Mouse (Mus musculus): ENCODE data around the gene Tent4b. TPM values are rescaled to one million over a fixed set of nuclear protein-coding genes. Genes with fewer than 3 reads are reported as not detected.

Tent4b gene
- polyA plus RNA-seq, 1 experiment from 2014 or later = 5.9 TPM

GRCm38 (mm10) chr8:88301589-88302437, 102.8 kb downstream of the Tent4b start:
- Histone ChIP-seq H3K4me3 (ENCODE audit: low read depth, low read length) (no peak overlapping the region), H3K27me3 (replicated peaks; ENCODE audit: control insufficient read depth, insufficient read depth, low read length) (no peaks in the 10 kb centered on the region), H3K9ac (ENCODE audit: low read depth, low read length) (no peak overlapping the region), H3K36me3 (ENCODE audit: control insufficient read depth, insufficient read depth) (no peaks in the 10 kb centered on the region), H3K9me3 (ENCODE audit: control insufficient read depth) (no peaks in the 10 kb centered on the region), H3K4me2 (replicated peaks; ENCODE audit: low read depth) (no peak overlapping the region), H3K27ac (ENCODE audit: low read depth, low read length) (no peak overlapping the region), H3K4me1 (replicated peaks; ENCODE audit: control insufficient read depth, insufficient read depth, low read length) (no peaks in the 10 kb centered on the region)
- TF ChIP-seq CTCF (IDR thresholded peaks at IDR 0.05; ENCODE audit: low read depth) = no peak
- 73% methylated on average over 15 of the region's 15 CpGs for whole genome bisulfite sequencing
- no peak for ATAC-seq

GRCm38 (mm10) chr8:88305814-88306213, 106.8 kb downstream of the Tent4b start:
- no peak for ATAC-seq
- Histone ChIP-seq H3K9ac (ENCODE audit: low read depth, low read length) (no peak overlapping the region), H3K4me2 (replicated peaks; ENCODE audit: low read depth) (no peak overlapping the region), H3K4me3 (ENCODE audit: low read depth, low read length) (no peak overlapping the region), H3K9me3 (ENCODE audit: control insufficient read depth) (no peaks in the 10 kb centered on the region), H3K27me3 (replicated peaks; ENCODE audit: control insufficient read depth, insufficient read depth, low read length) (no peaks in the 10 kb centered on the region), H3K36me3 (ENCODE audit: control insufficient read depth, insufficient read depth) (no peaks in the 10 kb centered on the region), H3K27ac (ENCODE audit: low read depth, low read length) (no peak overlapping the region), H3K4me1 (replicated peaks; ENCODE audit: control insufficient read depth, insufficient read depth, low read length) (no peaks in the 10 kb centered on the region)
- 89% methylated on average over 4 of the region's 4 CpGs for WGBS
- no peak for TF ChIP-seq CTCF (IDR thresholded peaks at IDR 0.05; ENCODE audit: low read depth)

- Histone ChIP-seq H3K27me3 (replicated peaks; ENCODE audit: control insufficient read depth, insufficient read depth, low read length) (no peaks in the 10 kb centered on the region), H3K4me2 (replicated peaks; ENCODE audit: low read depth) (no peak overlapping the region), H3K36me3 (ENCODE audit: control insufficient read depth, insufficient read depth) (no peaks in the 10 kb centered on the region), H3K27ac (ENCODE audit: low read depth, low read length) (no peak overlapping the region), H3K4me1 (replicated peaks; ENCODE audit: control insufficient read depth, insufficient read depth, low read length) (no peaks in the 10 kb centered on the region), H3K4me3 (ENCODE audit: low read depth, low read length) (no peak overlapping the region), H3K9me3 (ENCODE audit: control insufficient read depth) (no peaks in the 10 kb centered on the region), H3K9ac (ENCODE audit: low read depth, low read length) (no peak overlapping the region)
- TF ChIP-seq CTCF (IDR thresholded peaks at IDR 0.05; ENCODE audit: low read depth) = peak; percentile 70
- WGBS = 70% methylated on average over 14 of the region's 14 CpGs
- ATAC-seq = no peak
Measured at GRCm38 (mm10) chr8:88306511-88306910, 107.5 kb downstream of the Tent4b start.

- Histone ChIP-seq H3K9me3 (ENCODE audit: control insufficient read depth) (no peaks in the 10 kb centered on the region), H3K27ac (ENCODE audit: low read depth, low read length) (no peak overlapping the region), H3K36me3 (ENCODE audit: control insufficient read depth, insufficient read depth) (no peaks in the 10 kb centered on the region), H3K4me1 (replicated peaks; ENCODE audit: control insufficient read depth, insufficient read depth, low read length) (no peaks in the 10 kb centered on the region), H3K9ac (ENCODE audit: low read depth, low read length) (no peak overlapping the region), H3K27me3 (replicated peaks; ENCODE audit: control insufficient read depth, insufficient read depth, low read length) (no peaks in the 10 kb centered on the region), H3K4me3 (ENCODE audit: low read depth, low read length) (no peak overlapping the region), H3K4me2 (replicated peaks; ENCODE audit: low read depth) (no peak overlapping the region)
- TF ChIP-seq CTCF (IDR thresholded peaks at IDR 0.05; ENCODE audit: low read depth) = no peak
- 83% methylated on average over 4 of the region's 4 CpGs for WGBS
- no peak for ATAC-seq
Measured at GRCm38 (mm10) chr8:88307736-88308135, 108.7 kb downstream of the Tent4b start.

Other genes starting within 250 kb of the Tent4b start
- 1.6 and 1.8 TPM in 2 replicates for gene Zfp423, start 239.6 kb upstream of the Tent4b start, polyA plus RNA-seq (2015; fragmentation: Nextera tagmentation; extraction: Ambion mirVana)
- 31.0 and 31.4 TPM in 2 replicates for gene Cnep1r1, start 80.4 kb upstream of the Tent4b start, polyA plus RNA-seq (2015; fragmentation: Nextera tagmentation; extraction: Ambion mirVana)
- 10.0 and 10.2 TPM in 2 replicates for gene Heatr3, start 61.4 kb upstream of the Tent4b start, polyA plus RNA-seq (2015; fragmentation: Nextera tagmentation; extraction: Ambion mirVana)
- 2.3 and 3.4 TPM in 2 replicates for gene Adcy7, start 73.2 kb downstream of the Tent4b start, polyA plus RNA-seq (2015; fragmentation: Nextera tagmentation; extraction: Ambion mirVana)
- 48.6 and 51.3 TPM in 2 replicates for gene Brd7, start 163.0 kb downstream of the Tent4b start, polyA plus RNA-seq (2015; fragmentation: Nextera tagmentation; extraction: Ambion mirVana)